Mouse (Mus musculus) brown adipose tissue, adult 24 weeks (tissue): ENCODE data around the gene P2ry2. TPM values are rescaled to one million over a fixed set of nuclear protein-coding genes. Genes with fewer than 3 reads are reported as not detected.

ENCODE experiments used
- H3K27ac ChIP-seq: fragments of 200-500 bp; replicated peaks from 2 replicates; pipeline ENCODE4 v1.5.1; 2012; ENCODE audit warnings: low read depth, mild to moderate bottlenecking, low read length
- H3K4me1 ChIP-seq: fragments of 200-500 bp; 2 replicates; pipeline ENCODE4 v1.6.1; 2012; ENCODE audit warnings: low read length, mixed read lengths; ENCODE audit not compliant: control insufficient read depth, insufficient read depth, insufficient read length
- H3K4me3 ChIP-seq: fragments of 200-500 bp; 2 replicates; pipeline ENCODE4 v1.5.1; 2012; ENCODE audit warnings: low read depth, mild to moderate bottlenecking, low read length, moderate library complexity; ENCODE audit not compliant: insufficient read depth
- polyA plus RNA-seq: library from polyadenylated mRNA; stranded (reverse); fragments of >200 nt; gene quantifications from 2 replicates; pipeline ENCODE4 v1.2.4, GENCODE M21; 2012; ENCODE audit not compliant: missing spikeins, insufficient read depth, insufficient read length

The P2ry2 gene
- polyA plus RNA-seq, 1 experiment = 7.1 TPM

DNA sequence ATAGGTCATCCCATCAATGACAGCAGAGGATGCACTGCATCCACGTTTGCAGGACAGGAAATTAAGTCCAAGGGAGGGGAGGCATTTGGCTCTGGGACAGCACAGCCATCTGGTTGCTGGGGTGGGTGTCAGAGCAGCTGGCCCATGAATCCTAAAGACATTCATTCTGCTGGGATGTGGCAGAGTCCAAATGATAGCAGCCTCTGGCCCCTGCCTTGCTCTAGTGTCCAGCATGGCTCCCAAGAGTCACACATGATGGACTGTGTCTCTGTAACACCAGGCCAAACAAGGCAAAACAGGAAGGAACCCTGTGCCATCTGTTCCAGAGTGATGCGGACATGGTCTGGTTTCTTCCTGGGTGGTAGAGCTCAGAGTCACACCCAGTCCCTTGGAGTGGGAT is 60.8 kb downstream of the P2ry2 start:
- Histone ChIP-seq H3K27ac (peak overlapping the region; percentile 84), H3K4me1 (no peaks in the 10 kb centered on the region), H3K4me3 (no peak overlapping the region)

DNA sequence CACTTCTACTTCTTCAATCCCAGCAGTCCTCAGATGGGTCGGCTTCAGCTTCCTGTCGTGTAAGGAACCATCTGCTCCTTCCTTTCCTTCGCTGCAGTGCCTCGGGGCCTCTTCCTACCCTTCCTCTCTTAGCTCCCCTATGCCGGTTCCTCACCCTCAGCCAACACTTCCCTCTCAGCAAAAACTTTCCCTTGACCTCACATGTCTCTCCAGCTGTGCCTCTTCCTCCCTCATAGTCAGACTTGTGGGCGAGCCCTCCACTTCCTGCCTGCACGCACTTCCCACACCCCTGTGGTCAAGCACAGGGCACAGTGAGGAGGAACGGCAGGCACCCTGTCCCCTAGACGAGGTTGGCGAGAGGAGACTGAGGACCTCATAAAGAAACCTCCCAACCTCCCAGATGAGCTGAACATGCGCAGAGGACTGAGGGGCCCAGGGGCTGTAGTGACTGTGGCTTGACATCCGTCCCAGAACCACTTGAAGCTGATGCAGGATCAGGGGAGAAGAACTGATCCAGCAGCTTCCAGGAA is 62.1 kb downstream of the P2ry2 start:
- H3K4me1 ChIP-seq = no peaks in the 10 kb centered on the region
- peak overlapping the region; percentile 74 for H3K27ac ChIP-seq
- no peak overlapping the region for H3K4me3 ChIP-seq

DNA sequence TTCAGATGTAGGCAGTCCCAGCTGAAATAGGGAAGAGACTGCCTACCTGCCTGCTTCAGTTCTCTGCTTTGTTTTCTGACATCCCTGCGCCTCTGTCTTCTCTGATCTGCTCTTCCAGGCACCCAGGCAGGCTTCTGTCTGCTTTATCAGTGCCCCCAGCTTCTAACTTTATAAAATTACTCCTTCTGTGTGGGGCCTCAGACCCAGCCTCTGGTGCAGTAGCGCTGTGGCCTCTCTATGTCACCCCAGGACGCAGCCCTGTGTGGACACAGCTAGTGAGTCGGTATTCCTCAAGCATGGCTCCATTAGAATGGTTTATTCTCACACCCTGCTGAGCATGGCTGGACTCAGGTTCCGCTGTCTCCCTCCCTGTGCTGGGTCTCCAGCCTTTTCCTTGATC is 62.6 kb downstream of the P2ry2 start:
- peak overlapping the region; percentile 39 for H3K27ac ChIP-seq
- H3K4me3 ChIP-seq = no peak overlapping the region
- no peaks in the 10 kb centered on the region for H3K4me1 ChIP-seq

Other genes starting within 250 kb of the P2ry2 start
- 0.36 and 0.54 TPM in 2 replicates for gene Relt, start 149.4 kb downstream of the P2ry2 start, polyA plus RNA-seq
- gene Arhgef17, start 80.8 kb downstream of the P2ry2 start, polyA plus RNA-seq = 2.5 and 3.3 TPM in 2 replicates
- 3.7 and 4.5 TPM in 2 replicates for gene P2ry6, start 38.2 kb downstream of the P2ry2 start, polyA plus RNA-seq
- gene Fchsd2, start 80.0 kb upstream of the P2ry2 start, polyA plus RNA-seq = 4.8 and 8.8 TPM in 2 replicates